Mouse (Mus musculus): ENCODE results near the gene Ndufa13. TPM values are rescaled to one million over a fixed set of nuclear protein-coding genes. Genes with fewer than 3 reads are reported as not detected.
A peak's percentile ranks its signal among the peaks of the same experiment; 100 is the strongest.

Ndufa13 gene
- polyA plus RNA-seq, 2 experiments: 44.8 to 109 TPM

GRCm38 (mm10) chr8:69860807-69861206 is 41.6 kb downstream of the Ndufa13 start:
- H3K27me3 ChIP-seq (ENCODE audit: control insufficient read depth, insufficient read depth, low read length): no peaks in the 10 kb centered on the region
- peak; percentile 56 for TF ChIP-seq CTCF (IDR thresholded peaks at IDR 0.05; ENCODE audit: low read depth)
- TF ChIP-seq EP300 (IDR thresholded peaks at IDR 0.05; ENCODE audit: low read depth): no peak
- peaks cover 2 to 9% of the 10 kb centered on the region in 2 experiments; a peak in 2 of 4 replicates for H3K4me1 ChIP-seq (replicated peaks; ENCODE audit: control insufficient read depth in 2 of 2, insufficient read depth in 2 of 2, low read length in 1 of 2)
- H3K36me3 ChIP-seq (replicated peaks; ENCODE audit: control insufficient read depth, insufficient read depth, low read depth): no peaks in the 10 kb centered on the region
- ATAC-seq (ENCODE audit: insufficient read depth) (no peak), DNase-seq (ENCODE audit: low read depth in 3 of 3, low spot score in 3 of 3) (no peak)
- H3K27ac ChIP-seq: no peak overlapping the region
- no peaks in the 10 kb centered on the region for H3K9me3 ChIP-seq (ENCODE audit: control insufficient read depth, low read length)
- no peak overlapping the region for H3K4me3 ChIP-seq (ENCODE audit: insufficient read depth in 1 of 2, low read depth in 2 of 2, low read length in 2 of 2)
- WGBS (ENCODE audit: insufficient replicate concordance): 62% methylated on average over 4 of the region's 4 CpGs
- H3K4me2 ChIP-seq (ENCODE audit: low read depth): no peak overlapping the region
- H3K9ac ChIP-seq (replicated peaks): no peak overlapping the region

- Histone ChIP-seq H3K27ac (no peak overlapping the region), H3K9me3 (ENCODE audit: control insufficient read depth, low read length) (no peaks in the 10 kb centered on the region), H3K27me3 (ENCODE audit: control insufficient read depth, insufficient read depth, low read length) (no peaks in the 10 kb centered on the region), H3K9ac (replicated peaks) (no peak overlapping the region), H3K4me1 (replicated peaks; ENCODE audit: control insufficient read depth in 2 of 2, insufficient read depth in 2 of 2, low read length in 1 of 2) (peaks cover 4 to 16% of the 10 kb centered on the region in 2 experiments; a peak in 3 of 4 replicates), H3K4me3 (ENCODE audit: insufficient read depth in 1 of 2, low read depth in 2 of 2, low read length in 2 of 2) (no peak overlapping the region), H3K36me3 (replicated peaks; ENCODE audit: control insufficient read depth, insufficient read depth, low read depth) (no peaks in the 10 kb centered on the region), H3K4me2 (ENCODE audit: low read depth) (no peak overlapping the region)
- no peak for ATAC-seq (ENCODE audit: insufficient read depth)
- 76% methylated on average over 10 of the region's 10 CpGs for WGBS (ENCODE audit: insufficient replicate concordance)
- DNase-seq (ENCODE audit: low read depth in 3 of 3, low spot score in 3 of 3): no peak
- TF ChIP-seq CTCF (IDR thresholded peaks at IDR 0.05; ENCODE audit: low read depth) (0 out of 2 replicates have a peak, but pooled peaks have one; percentile 12), EP300 (IDR thresholded peaks at IDR 0.05; ENCODE audit: low read depth) (no peak)
These were observed 48.5 kb downstream of the Ndufa13 start for GRCm38 (mm10) chr8:69853869-69854268.

GRCm38 (mm10) chr8:69850926-69851506 is 51.3 kb downstream of the Ndufa13 start:
- peaks cover 4 to 19% of the 10 kb centered on the region in 2 experiments; a peak in 3 of 4 replicates for H3K4me1 ChIP-seq (replicated peaks; ENCODE audit: control insufficient read depth in 2 of 2, insufficient read depth in 2 of 2, low read length in 1 of 2)
- H3K4me3 ChIP-seq (ENCODE audit: insufficient read depth in 1 of 2, low read depth in 2 of 2, low read length in 2 of 2): no peak overlapping the region
- no peaks in the 10 kb centered on the region for H3K9me3 ChIP-seq (ENCODE audit: control insufficient read depth, low read length)
- H3K27me3 ChIP-seq (ENCODE audit: control insufficient read depth, insufficient read depth, low read length): no peaks in the 10 kb centered on the region
- peak; percentile 84 for ATAC-seq (ENCODE audit: insufficient read depth)
- TF ChIP-seq EP300 (IDR thresholded peaks at IDR 0.05; ENCODE audit: low read depth): no peak
- TF ChIP-seq CTCF (IDR thresholded peaks at IDR 0.05; ENCODE audit: low read depth): no peak
- DNase-seq (ENCODE audit: low read depth in 3 of 3, low spot score in 3 of 3): peak; percentile 35 to 40 (median 39)
- H3K4me2 ChIP-seq (ENCODE audit: low read depth): peak overlapping the region; percentile 30; the same call in 1 of the 2 replicates
- peak overlapping the region; percentile 56 for H3K27ac ChIP-seq
- WGBS (ENCODE audit: insufficient replicate concordance): 69% methylated on average over 7 of the region's 7 CpGs
- no peaks in the 10 kb centered on the region for H3K36me3 ChIP-seq (replicated peaks; ENCODE audit: control insufficient read depth, insufficient read depth, low read depth)
- H3K9ac ChIP-seq (replicated peaks): no peak overlapping the region; the same call in 1 of the 2 replicates

- TF ChIP-seq CTCF (IDR thresholded peaks at IDR 0.05; ENCODE audit: low read depth) (peak; percentile 90), EP300 (IDR thresholded peaks at IDR 0.05; ENCODE audit: low read depth) (no peak)
- ATAC-seq (ENCODE audit: insufficient read depth) (no peak), DNase-seq (ENCODE audit: low read depth in 3 of 3, low spot score in 3 of 3) (peak in 1 of 3 experiments; percentile 29)
These were observed 52.5 kb downstream of the Ndufa13 start for GRCm38 (mm10) chr8:69849899-69850298.

GRCm38 (mm10) chr8:69848951-69849350 is 53.4 kb downstream of the Ndufa13 start:
- Histone ChIP-seq H3K9ac (replicated peaks) (no peak overlapping the region), H3K4me2 (ENCODE audit: low read depth) (no peak overlapping the region), H3K27ac (no peak overlapping the region), H3K4me3 (ENCODE audit: insufficient read depth in 1 of 2, low read depth in 2 of 2, low read length in 2 of 2) (no peak overlapping the region), H3K9me3 (ENCODE audit: control insufficient read depth, low read length) (no peaks in the 10 kb centered on the region), H3K27me3 (ENCODE audit: control insufficient read depth, insufficient read depth, low read length) (no peaks in the 10 kb centered on the region), H3K36me3 (replicated peaks; ENCODE audit: control insufficient read depth, insufficient read depth, low read depth) (no peaks in the 10 kb centered on the region), H3K4me1 (replicated peaks; ENCODE audit: control insufficient read depth in 2 of 2, insufficient read depth in 2 of 2, low read length in 1 of 2) (peaks cover 4 to 19% of the 10 kb centered on the region in 2 experiments; a peak in 3 of 4 replicates)
- DNase-seq (ENCODE audit: low read depth in 3 of 3, low spot score in 3 of 3) (no peak), ATAC-seq (ENCODE audit: insufficient read depth) (peak; percentile 57)
- TF ChIP-seq CTCF (IDR thresholded peaks at IDR 0.05; ENCODE audit: low read depth) (no peak), EP300 (IDR thresholded peaks at IDR 0.05; ENCODE audit: low read depth) (no peak)
- 61% methylated on average over 8 of the region's 8 CpGs for WGBS (ENCODE audit: insufficient replicate concordance)

More at GRCm38 (mm10) chr8:69849899-69850298, 52.5 kb downstream of the Ndufa13 start:
- no peaks in the 10 kb centered on the region for H3K36me3 ChIP-seq (replicated peaks; ENCODE audit: control insufficient read depth, insufficient read depth, low read depth)
- H3K4me2 ChIP-seq (ENCODE audit: low read depth): no peak overlapping the region
- H3K27me3 ChIP-seq (ENCODE audit: control insufficient read depth, insufficient read depth, low read length): no peaks in the 10 kb centered on the region
- H3K9me3 ChIP-seq (ENCODE audit: control insufficient read depth, low read length): no peaks in the 10 kb centered on the region
- H3K27ac ChIP-seq: no peak overlapping the region
- no peak overlapping the region for H3K4me3 ChIP-seq (ENCODE audit: insufficient read depth in 1 of 2, low read depth in 2 of 2, low read length in 2 of 2)
- no peak overlapping the region for H3K9ac ChIP-seq (replicated peaks)
- WGBS (ENCODE audit: insufficient replicate concordance): 35% methylated on average over 3 of the region's 3 CpGs
- H3K4me1 ChIP-seq (replicated peaks; ENCODE audit: control insufficient read depth in 2 of 2, insufficient read depth in 2 of 2, low read length in 1 of 2): peaks cover 4 to 19% of the 10 kb centered on the region in 2 experiments; a peak in 3 of 4 replicates
